Mouse (Mus musculus) cerebellum, postnatal 4 days (tissue): ENCODE measurements around the gene H6pd.

Source experiments
- DNase-seq, 2 experiments: peaks; one replicate each; pipeline ENCODE4 v3.0.0; 2022; ENCODE audit warnings: low spot score in 2 of 2, mixed read lengths in 1 of 2

Gene H6pd

DNA sequence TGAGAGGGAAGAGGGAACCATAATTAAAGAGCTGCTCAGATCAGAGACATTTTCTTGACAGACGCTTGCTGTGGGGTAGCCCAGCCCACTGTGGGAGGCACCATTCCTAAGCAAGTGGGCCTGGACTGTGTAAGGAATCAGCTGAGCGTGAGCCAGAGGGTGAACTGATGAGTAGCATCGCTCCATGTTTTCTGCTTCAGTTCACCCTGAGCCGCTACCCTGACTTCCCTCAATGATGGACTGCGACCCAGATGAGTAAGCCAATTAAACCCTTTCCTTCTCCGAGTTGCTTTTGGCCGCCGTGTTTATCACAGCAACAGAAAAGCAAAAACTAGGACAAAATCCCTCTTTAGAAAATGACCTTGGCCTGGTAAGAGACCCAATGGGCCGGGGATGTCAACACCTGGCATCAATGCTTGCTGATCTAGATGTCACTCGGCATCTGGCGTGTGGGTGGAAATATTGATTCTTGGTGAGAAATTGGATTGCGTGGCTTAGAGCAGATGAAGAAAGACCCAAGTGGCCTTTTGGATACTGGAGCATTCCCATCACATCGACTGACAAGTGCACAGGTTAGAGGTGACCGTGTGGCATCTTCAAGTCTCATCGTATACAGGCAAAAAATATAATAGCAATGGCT is 11.0 kb upstream of the H6pd start:
- no peak for DNase-seq

DNA sequence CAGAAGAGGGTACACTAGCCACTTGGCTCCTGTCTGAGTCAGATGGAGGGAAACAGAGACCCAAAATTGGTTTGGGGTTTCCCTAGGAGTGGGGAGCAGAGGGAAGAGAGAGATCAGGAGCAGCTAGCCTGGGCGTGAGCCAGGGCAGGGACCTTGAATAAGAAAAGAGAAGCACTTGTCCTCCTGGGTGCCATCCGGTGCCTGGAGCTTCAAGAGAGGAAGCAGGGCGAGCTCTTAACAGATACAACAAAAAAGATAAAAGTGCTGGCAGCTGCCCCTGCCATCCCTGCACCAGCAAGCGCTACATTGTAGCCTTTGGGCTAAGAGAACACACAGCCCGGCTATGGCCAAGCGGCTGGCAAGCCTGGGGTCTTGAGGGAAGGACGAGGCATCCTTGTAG is 6.6 kb upstream of the H6pd start:
- no peak for DNase-seq

DNA sequence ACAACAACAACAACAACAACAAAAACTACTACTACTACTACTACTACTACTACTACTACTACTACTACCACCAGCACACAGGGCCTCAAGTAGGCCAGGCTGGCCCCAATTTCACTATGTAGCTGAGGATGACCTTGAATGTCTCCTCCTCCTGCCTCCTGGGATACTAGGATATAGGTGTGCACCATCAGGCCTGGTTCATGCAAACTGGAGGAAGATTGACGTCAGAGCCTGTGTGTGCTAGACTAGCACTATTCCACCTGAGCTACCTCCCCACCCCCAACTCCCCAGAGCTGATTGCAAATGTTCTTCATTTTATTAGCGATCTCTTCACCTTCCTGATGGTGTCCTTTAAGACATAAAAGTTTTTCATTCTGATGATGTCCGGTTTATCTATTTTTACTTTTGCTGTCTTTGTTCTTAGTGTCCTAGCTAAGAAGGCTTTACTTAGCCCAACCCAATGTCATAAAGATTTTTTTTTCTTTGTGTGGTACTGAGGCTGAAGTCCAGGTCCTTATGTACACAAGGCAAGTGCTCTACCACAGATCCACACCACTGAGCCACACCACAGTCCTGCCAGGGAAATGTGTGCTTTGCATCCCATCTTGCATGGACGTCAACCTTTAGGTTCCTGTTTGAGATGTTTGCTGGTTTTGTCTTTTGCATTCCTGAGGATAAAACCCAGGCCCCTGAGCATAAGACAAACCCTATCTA is 5.7 kb upstream of the H6pd start:
- no peak for DNase-seq

GRCm38 (mm10) chr4:150013805-150014204 is 5.0 kb upstream of the H6pd start:
- DNase-seq: no peak

DNA sequence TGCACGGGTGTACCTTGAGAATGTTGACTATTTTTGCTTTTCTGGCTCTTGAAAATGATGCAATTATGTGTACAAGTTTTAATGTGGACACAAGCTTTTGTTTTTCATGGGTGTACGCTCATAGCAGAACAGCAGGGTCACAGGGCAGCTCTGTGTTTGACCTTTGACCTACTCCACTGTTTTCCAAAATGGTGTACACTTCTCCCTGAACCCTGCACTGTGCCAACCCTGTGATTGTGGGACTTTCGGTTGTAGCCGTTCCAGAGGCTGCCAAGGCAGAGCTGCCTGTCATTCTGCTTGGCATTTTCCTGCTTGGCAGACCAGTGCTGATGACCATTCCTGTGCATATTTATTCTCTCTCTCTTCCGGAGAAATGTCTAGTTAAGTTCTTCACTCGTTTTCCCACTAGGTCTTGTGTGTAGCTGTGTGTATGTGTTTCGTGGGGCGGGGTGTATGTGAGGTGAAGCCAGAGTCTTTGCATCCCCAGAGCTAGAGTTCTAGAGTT is 4.4 kb upstream of the H6pd start:
- DNase-seq: no peak

GRCm38 (mm10) chr4:150012322-150012723 is 3.5 kb upstream of the H6pd start:
- DNase-seq: no peak

- no peak for DNase-seq
Observed at GRCm38 (mm10) chr4:150011564-150012321, 2.9 kb upstream of the H6pd start.

GRCm38 (mm10) chr4:150010054-150010730 is 1.4 kb upstream of the H6pd start:
- no peak for DNase-seq

GRCm38 (mm10) chr4:150009587-150009930 is 736 bp upstream of the H6pd start:
- no peak for DNase-seq

GRCm38 (mm10) chr4:150008325-150008852 is 434 bp downstream of the H6pd start:
- peak; percentile 52 to 65 for DNase-seq

- no peak for DNase-seq
Observed at GRCm38 (mm10) chr4:150007444-150007843, 1.4 kb downstream of the H6pd start.

DNA sequence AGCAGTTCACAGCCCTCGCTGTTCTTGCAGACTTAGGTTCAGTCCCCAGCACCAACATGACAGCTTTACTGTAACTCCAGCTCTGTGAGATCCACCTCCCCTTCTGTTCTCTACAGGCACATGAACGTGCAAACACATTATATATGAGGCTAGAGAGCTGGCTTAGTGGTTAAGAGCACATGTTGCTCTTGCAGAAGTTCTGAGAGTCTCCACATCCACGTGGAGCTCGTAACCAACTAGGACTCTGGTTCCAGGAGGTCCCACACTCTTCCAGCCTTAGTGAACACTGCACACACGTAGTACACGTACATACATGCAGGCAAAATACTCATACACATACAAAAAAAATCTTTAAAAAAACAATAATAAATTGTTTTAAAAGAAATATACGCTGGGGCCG is 1.8 kb downstream of the H6pd start:
- DNase-seq: no peak

- DNase-seq: no peak
Observed at GRCm38 (mm10) chr4:150006122-150006854, 2.5 kb downstream of the H6pd start.

DNA sequence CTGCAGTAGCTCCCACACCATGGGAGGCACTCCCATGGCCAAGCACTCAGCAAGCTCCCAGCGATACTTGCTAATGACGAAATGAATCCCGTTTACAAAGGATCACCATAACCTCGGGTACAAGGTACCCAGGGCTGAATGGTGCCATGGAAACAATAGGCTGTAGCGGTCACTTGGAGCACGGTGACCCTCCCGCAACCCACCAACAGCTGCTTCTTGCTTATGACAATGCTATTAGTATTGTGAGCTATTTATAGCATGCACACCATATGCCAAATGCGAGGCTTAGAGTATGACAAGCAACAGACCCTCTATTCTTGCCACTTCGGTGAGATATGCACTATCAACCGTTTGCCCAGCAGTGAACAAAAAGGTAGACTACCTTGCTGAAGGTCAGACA is 3.6 kb downstream of the H6pd start:
- DNase-seq: no peak

- no peak for DNase-seq
Observed at GRCm38 (mm10) chr4:150003641-150004040, 5.2 kb downstream of the H6pd start.

GRCm38 (mm10) chr4:150003021-150003580 is 5.7 kb downstream of the H6pd start:
- DNase-seq: no peak

DNA sequence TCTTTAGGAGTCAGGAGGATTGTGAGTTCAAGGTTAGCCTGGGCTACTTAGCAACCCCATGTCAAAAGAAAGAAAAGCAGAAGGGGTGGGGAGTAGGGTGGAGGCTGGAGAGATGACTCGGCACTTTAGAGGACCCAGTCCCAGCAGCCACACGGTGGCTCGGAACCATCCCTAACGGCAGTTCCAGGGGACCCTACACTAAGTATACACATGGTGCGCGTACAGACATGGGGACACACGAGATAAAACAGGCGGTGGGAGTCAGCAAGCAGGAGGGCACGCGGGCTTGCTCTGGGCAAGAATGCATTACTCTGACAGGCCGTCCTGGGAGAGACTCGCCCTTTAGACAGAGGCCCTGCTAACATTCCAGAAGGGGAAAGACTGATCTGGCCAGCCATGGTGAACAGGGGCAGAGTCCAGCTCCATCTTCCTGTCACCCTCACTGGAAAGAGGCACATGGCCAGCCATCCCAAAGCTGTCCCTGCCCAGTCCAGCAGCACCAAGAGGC is 6.7 kb downstream of the H6pd start:
- no peak for DNase-seq

DNA sequence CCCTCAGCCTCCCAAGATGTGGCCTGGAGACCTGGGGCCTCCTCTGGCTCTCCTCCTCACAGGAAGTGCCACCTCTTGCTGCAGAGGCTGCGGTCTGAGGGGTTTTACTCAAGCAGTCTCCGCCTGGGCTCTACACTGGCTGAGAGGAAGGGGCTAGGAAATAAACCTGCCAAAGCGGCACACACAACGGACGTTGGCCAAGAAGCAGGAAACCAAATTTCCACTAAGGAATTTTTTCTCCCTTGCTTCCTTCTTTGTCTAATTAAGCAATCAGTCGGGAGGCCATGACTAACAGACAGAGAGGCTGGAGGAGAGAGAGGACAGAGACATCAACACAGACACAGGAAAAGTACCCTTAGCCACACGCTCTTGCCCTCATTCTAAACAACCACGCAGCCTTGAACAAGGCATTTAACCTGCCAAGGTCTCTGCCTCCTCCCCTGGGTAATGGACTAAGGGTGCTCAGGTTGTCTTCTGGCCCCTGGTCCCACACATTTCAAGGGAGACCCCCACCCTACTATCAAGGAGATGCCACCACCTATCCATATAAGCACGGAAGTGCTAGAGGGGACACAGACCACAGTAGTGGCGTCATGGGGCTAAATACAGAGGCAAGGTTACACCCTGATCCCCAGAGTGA is 7.5 kb downstream of the H6pd start:
- DNase-seq: no peak

- DNase-seq: no peak
Observed at GRCm38 (mm10) chr4:149999931-150000555, 8.8 kb downstream of the H6pd start.

GRCm38 (mm10) chr4:149999510-149999900 is 9.3 kb downstream of the H6pd start:
- no peak for DNase-seq
